Mouse (Mus musculus) embryonic facial prominence, embryonic 15.5 days (tissue): ENCODE results near the gene Gm21983. TPM values are rescaled to one million over a fixed set of nuclear protein-coding genes. Genes with fewer than 3 reads are reported as not detected.

Experiments
- ATAC-seq: fragments of 200-750 bp; cut with Nextera tagmentation; 2 replicates; pipeline ENCODE4 v1.8.0; 2017; ENCODE audit warnings: low read depth, moderate TSS enrichment; ENCODE audit not compliant: insufficient number of reproducible peaks, low FRiP score, low TSS enrichment
- H3K27ac ChIP-seq: fragments of 300-500 bp; sonication (generic); replicated peaks from 2 replicates; pipeline ENCODE4 v1.5.1; 2015; ENCODE audit warnings: mild to moderate bottlenecking, inconsistent platforms
- H3K27me3 ChIP-seq: fragments of 300-500 bp; sonication (generic); 2 replicates; pipeline ENCODE4 v1.6.1; 2015; ENCODE audit warnings: inconsistent platforms
- H3K36me3 ChIP-seq: fragments of 300-500 bp; sonication (generic); 2 replicates; pipeline ENCODE4 v1.6.1; 2015; ENCODE audit warnings: mild to moderate bottlenecking, inconsistent platforms
- H3K4me1 ChIP-seq: fragments of 300-500 bp; sonication (generic); 2 replicates; pipeline ENCODE4 v1.6.1; 2015; ENCODE audit warnings: inconsistent platforms
- H3K4me2 ChIP-seq: fragments of 300-500 bp; sonication (generic); replicated peaks from 2 replicates; pipeline ENCODE4 v1.6.1; 2015; ENCODE audit warnings: mild to moderate bottlenecking, inconsistent platforms
- H3K4me3 ChIP-seq: fragments of 300-500 bp; sonication (generic); replicated peaks from 2 replicates; pipeline ENCODE4 v1.5.1; 2015; ENCODE audit warnings: mild to moderate bottlenecking, inconsistent platforms
- H3K9ac ChIP-seq: fragments of 300-500 bp; sonication (generic); 2 replicates; pipeline ENCODE4 v1.6.1; 2015; ENCODE audit warnings: inconsistent platforms
- H3K9me3 ChIP-seq: fragments of 300-500 bp; sonication (generic); replicated peaks from 2 replicates; pipeline ENCODE4 v1.6.1; 2016; ENCODE audit warnings: inconsistent platforms
- WGBS: fragments of 180-500 bp; shearing (Covaris S2); methylation state at CpG from one replicate; pipeline ENCODE4 v1.1.7; 2015; 5-methylcytosine and 5-hydroxymethylcytosine counted together
- polyA plus RNA-seq: library from polyadenylated mRNA; unstranded; fragments of >200 nt; fragmentation: Nextera tagmentation; extraction: Ambion mirVana; gene quantifications from 2 replicates; pipeline ENCODE4 v1.2.1, GENCODE M21; 2015

Gm21983 gene
- polyA plus RNA-seq, 1 experiment from 2014 or later = 1.9 TPM

DNA sequence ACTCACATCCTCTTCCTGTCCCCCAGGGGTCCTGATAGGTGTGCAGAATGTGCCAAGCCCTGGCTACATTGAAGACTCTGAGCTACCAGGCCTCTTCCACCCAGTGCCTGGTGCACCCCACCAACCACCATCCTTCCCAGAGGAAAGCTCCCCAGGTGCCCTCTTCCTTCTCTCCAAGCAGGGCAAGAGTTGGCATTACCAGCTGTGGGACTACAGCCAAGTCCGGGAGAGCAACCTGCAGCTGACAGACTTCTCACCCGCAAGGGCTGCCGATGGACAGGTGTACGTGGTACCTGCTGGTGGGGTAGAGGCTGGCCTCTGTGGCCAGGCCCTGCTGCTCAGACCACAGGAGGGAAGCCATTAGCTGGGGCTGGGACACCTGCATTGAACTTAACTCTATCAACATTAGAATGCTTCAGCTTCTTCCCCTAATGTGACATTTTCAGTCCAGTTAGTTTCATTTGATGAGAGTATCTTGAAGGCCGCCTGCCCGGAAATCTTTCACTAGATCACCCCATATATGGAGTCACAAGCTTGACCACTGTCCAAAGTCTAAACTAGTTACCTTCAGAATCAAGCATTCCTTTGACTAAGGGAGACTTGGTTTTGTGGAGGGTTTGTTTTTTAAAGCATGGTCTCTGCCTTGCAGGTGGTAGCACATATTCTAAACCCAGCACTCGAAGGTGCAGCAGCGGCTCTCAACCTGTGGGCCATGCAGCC, 23.0 kb upstream of the Gm21983 start:
- no peaks in the 10 kb centered on the region for H3K9me3 ChIP-seq
- peaks cover 58% of the 10 kb centered on the region for H3K36me3 ChIP-seq
- H3K4me1 ChIP-seq = no peaks in the 10 kb centered on the region
- no peak overlapping the region for H3K4me3 ChIP-seq
- H3K27me3 ChIP-seq = no peaks in the 10 kb centered on the region
- H3K4me2 ChIP-seq = no peak overlapping the region
- H3K9ac ChIP-seq = no peak overlapping the region
- H3K27ac ChIP-seq = no peak overlapping the region
- 92% methylated on average over 8 of the region's 8 CpGs for WGBS
- no peak; the same call in 1 of the 2 replicates for ATAC-seq

DNA sequence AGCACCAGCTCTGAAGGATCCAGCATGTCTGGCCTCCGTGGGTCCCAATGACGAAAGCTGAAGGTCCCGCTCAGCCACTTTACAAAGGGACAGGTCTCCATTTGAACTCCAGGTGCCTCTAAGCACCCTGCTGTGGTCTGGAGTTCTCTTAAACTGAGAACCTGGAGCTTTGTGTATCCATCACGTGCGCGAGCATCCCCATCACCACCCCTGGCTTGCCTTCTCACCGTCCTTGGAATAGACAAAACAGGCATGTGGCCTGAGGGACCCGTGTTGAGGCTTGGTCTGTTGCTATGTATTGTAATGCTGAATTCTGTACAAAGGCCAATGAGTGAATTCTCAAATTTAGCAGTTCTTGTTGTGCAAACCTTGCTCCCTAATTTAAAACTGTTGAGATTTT, 17.9 kb upstream of the Gm21983 start:
- H3K4me2 ChIP-seq = no peak overlapping the region
- H3K9me3 ChIP-seq = no peaks in the 10 kb centered on the region
- peaks cover 33% of the 10 kb centered on the region for H3K36me3 ChIP-seq
- ATAC-seq = no peak
- WGBS = 94% methylated on average over 8 of the region's 8 CpGs
- no peaks in the 10 kb centered on the region for H3K27me3 ChIP-seq
- no peak overlapping the region for H3K4me3 ChIP-seq
- H3K27ac ChIP-seq = no peak overlapping the region
- H3K4me1 ChIP-seq = peaks cover 17% of the 10 kb centered on the region
- no peak overlapping the region for H3K9ac ChIP-seq

- H3K36me3 ChIP-seq = peaks cover 33% of the 10 kb centered on the region
- no peak overlapping the region for H3K27ac ChIP-seq
- H3K9me3 ChIP-seq = no peaks in the 10 kb centered on the region
- no peak overlapping the region for H3K4me3 ChIP-seq
- no peak overlapping the region for H3K4me2 ChIP-seq
- peaks cover 18% of the 10 kb centered on the region for H3K4me1 ChIP-seq
- H3K9ac ChIP-seq = no peak overlapping the region
- ATAC-seq = no peak
- H3K27me3 ChIP-seq = no peaks in the 10 kb centered on the region
Measured at GRCm38 (mm10) chr7:27198355-27198754, 17.5 kb upstream of the Gm21983 start.

GRCm38 (mm10) chr7:27197634-27198033, 16.7 kb upstream of the Gm21983 start:
- Histone ChIP-seq H3K27ac (no peak overlapping the region), H3K27me3 (no peaks in the 10 kb centered on the region), H3K9ac (no peak overlapping the region), H3K4me1 (peaks cover 18% of the 10 kb centered on the region), H3K4me3 (no peak overlapping the region), H3K4me2 (no peak overlapping the region), H3K9me3 (no peaks in the 10 kb centered on the region), H3K36me3 (peaks cover 33% of the 10 kb centered on the region)
- no peak for ATAC-seq
- 91% methylated on average over 8 of the region's 8 CpGs for WGBS

GRCm38 (mm10) chr7:27197136-27197535, 16.2 kb upstream of the Gm21983 start:
- Histone ChIP-seq H3K4me1 (peaks cover 18% of the 10 kb centered on the region), H3K9ac (no peak overlapping the region), H3K27me3 (no peaks in the 10 kb centered on the region), H3K27ac (no peak overlapping the region), H3K9me3 (no peaks in the 10 kb centered on the region), H3K36me3 (peaks cover 36% of the 10 kb centered on the region), H3K4me3 (no peak overlapping the region), H3K4me2 (no peak overlapping the region)
- ATAC-seq = no peak
- WGBS = 86% methylated on average over 3 of the region's 3 CpGs

- under 1% methylated on average over 64 of the region's 64 CpGs for WGBS
- H3K9ac ChIP-seq = peak within 1 kb of the TSS; percentile 97
- H3K36me3 ChIP-seq = peaks cover 41% of the 10 kb centered on the region
- H3K27ac ChIP-seq = peak within 1 kb of the TSS; percentile 100
- H3K4me3 ChIP-seq = peak within 1 kb of the TSS; percentile 91
- ATAC-seq = peak; percentile 99
- H3K4me2 ChIP-seq = peak within 1 kb of the TSS; percentile 78
- H3K9me3 ChIP-seq = no peaks in the 10 kb centered on the region
- H3K27me3 ChIP-seq = no peaks in the 10 kb centered on the region
- peaks cover 18% of the 10 kb centered on the region for H3K4me1 ChIP-seq
Measured at GRCm38 (mm10) chr7:27195681-27196611, 15.1 kb upstream of the Gm21983 start, which contains the start of the genes BC024978 and Snrpa. Gene BC024978, plus strand, starts transcription at chr7:27195781. Gene Snrpa, minus strand, starts transcription at chr7:27196271.

DNA sequence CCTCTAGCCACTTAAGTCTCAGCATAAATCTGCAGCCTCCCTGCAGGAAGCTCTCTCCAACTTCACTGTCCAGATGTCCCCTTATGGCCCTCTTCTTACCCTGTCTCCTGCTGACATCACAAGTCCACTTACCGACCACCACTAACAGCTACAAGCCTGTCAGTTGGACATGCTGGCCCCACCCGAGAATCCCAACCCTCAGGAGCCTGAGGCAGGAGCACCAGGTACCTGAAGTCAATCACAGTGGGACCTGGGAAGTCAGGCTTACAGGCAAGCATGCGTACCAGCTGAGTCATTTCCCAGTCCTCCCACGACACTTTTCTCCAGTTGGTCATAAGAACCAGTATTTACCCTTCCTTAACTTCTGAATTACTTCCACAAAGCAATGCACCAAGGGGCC, 12.8 kb upstream of the Gm21983 start:
- WGBS = 85% methylated on average over 4 of the region's 4 CpGs
- Histone ChIP-seq H3K27ac (no peak overlapping the region), H3K9ac (no peak overlapping the region), H3K4me1 (peaks cover 18% of the 10 kb centered on the region), H3K9me3 (no peaks in the 10 kb centered on the region), H3K4me3 (no peak overlapping the region), H3K4me2 (no peak overlapping the region), H3K27me3 (no peaks in the 10 kb centered on the region), H3K36me3 (peaks cover 60% of the 10 kb centered on the region)
- ATAC-seq = no peak

DNA sequence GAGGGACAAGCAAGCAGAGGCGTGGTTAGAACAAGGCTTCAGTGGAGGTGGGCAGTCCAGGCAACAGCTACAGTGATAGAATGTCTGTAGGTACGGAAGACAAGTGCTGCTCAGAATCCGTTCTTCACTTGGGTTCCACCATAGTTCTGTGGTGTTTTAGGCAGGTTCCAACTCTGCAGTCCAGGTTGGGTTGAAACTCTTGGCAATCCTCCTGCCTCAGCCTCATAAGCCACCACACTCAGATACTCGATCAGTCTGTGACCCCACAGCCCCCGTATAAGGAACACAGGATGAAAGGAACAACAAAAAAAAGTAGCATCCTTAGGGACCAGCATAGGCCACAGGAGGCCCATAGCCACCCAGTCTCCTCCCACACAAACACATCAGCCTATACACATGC, 11.5 kb upstream of the Gm21983 start:
- ATAC-seq = no peak
- 94% methylated on average over 5 of the region's 5 CpGs for WGBS
- H3K9me3 ChIP-seq = no peaks in the 10 kb centered on the region

GRCm38 (mm10) chr7:27189271-27189931, 8.5 kb upstream of the Gm21983 start:
- H3K27ac ChIP-seq = no peak overlapping the region
- no peak overlapping the region for H3K9ac ChIP-seq
- no peak for ATAC-seq
- peaks cover 95% of the 10 kb centered on the region for H3K36me3 ChIP-seq
- no peak overlapping the region for H3K4me2 ChIP-seq
- H3K9me3 ChIP-seq = no peaks in the 10 kb centered on the region
- H3K4me1 ChIP-seq = peaks cover 6% of the 10 kb centered on the region
- WGBS = 95% methylated on average over 10 of the region's 10 CpGs
- no peaks in the 10 kb centered on the region for H3K27me3 ChIP-seq
- H3K4me3 ChIP-seq = no peak overlapping the region

More for the DNA sequence above, 11.5 kb upstream of the Gm21983 start:
- H3K4me2 ChIP-seq = no peak overlapping the region
- H3K36me3 ChIP-seq = peaks cover 67% of the 10 kb centered on the region
- H3K27ac ChIP-seq = no peak overlapping the region
- H3K9ac ChIP-seq = no peak overlapping the region
- peaks cover 18% of the 10 kb centered on the region for H3K4me1 ChIP-seq
- no peaks in the 10 kb centered on the region for H3K27me3 ChIP-seq
- H3K4me3 ChIP-seq = no peak overlapping the region

DNA sequence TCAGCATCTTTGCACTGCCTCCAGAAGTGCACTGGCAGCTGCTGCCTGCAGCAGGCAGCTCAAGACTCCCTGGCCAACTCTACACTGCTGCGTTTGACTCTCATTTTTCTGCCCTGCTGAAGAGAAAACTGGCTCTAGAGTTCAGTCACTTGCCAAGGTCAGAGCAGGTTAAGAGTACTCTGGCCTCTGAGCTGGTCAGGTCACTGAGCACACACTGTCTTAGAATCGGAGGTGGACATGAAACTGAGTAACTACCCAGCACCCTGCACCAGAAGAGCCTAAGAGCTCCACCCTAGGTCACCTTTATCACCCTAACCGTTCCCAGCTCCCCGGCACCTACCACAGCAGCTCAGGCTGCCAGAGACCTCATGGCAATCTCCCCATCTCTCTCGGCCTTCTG, 5.1 kb upstream of the Gm21983 start:
- peaks cover 76% of the 10 kb centered on the region for H3K36me3 ChIP-seq

DNA sequence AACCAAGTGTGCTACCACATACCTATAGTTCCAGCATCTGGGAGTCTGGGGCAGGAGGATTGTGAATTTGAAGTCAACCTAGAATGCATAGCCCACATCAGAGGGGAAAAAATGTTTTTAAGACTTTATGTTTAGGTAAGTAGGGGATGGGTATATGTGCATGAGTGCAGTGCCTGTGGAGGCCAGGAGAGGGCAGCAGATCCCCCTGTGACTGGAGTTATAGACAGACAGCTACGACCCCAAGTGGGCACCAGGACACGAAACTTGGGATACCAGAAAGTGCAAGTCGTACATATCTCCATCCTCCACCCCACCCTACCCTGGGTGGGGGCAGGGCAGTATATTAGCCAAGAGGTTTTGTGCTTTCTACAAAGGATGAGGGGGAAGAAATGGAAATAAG, 4.1 kb upstream of the Gm21983 start:
- Histone ChIP-seq H3K27me3 (no peaks in the 10 kb centered on the region), H3K4me3 (no peak overlapping the region), H3K36me3 (peaks cover 65% of the 10 kb centered on the region), H3K27ac (no peak overlapping the region), H3K4me2 (no peak overlapping the region), H3K4me1 (no peaks in the 10 kb centered on the region), H3K9me3 (no peaks in the 10 kb centered on the region), H3K9ac (no peak overlapping the region)
- 64% methylated on average over 3 of the region's 3 CpGs for WGBS
- no peak for ATAC-seq

More for the DNA sequence above, 5.1 kb upstream of the Gm21983 start:
- Histone ChIP-seq H3K4me1 (no peaks in the 10 kb centered on the region), H3K4me2 (no peak overlapping the region), H3K27ac (no peak overlapping the region), H3K9ac (no peak overlapping the region), H3K4me3 (no peak overlapping the region), H3K9me3 (no peaks in the 10 kb centered on the region), H3K27me3 (no peaks in the 10 kb centered on the region)
- ATAC-seq = no peak
- 90% methylated on average over 5 of the region's 5 CpGs for WGBS
